Mouse (Mus musculus) lung, postnatal 0 days (tissue): ENCODE data around the gene Prrc2b.
A peak's percentile ranks its signal among the peaks of the same experiment; 100 is the strongest.

Source experiments
- CTCF ChIP-seq: IDR thresholded peaks from 2 replicates; pipeline ENCODE4 v1.5.1; 2016; ENCODE audit warnings: antibody characterized with exemption, mild to moderate bottlenecking
- EP300 ChIP-seq: IDR thresholded peaks from 2 replicates; pipeline ENCODE4 v1.6.1; 2016; ENCODE audit warnings: antibody characterized with exemption, mild to moderate bottlenecking, control low read depth

GRCm38 (mm10) chr2:32134039-32134438 is 16.8 kb upstream of the Prrc2b start:
- no peak for TF ChIP-seq EP300
- peak; percentile 94 for TF ChIP-seq CTCF
